Mouse (Mus musculus) left cerebral cortex, postnatal 4 days (tissue): Measurements from ENCODE around the gene Gm17545. TPM values are rescaled to one million over a fixed set of nuclear protein-coding genes. Genes with fewer than 3 reads are reported as not detected.
"Not testable (repeated sequence)": the region's sequence is repeated elsewhere in the genome, so short reads cannot be mapped to it uniquely, and the experiment has no call there.

ENCODE experiments used
- DNase-seq: peaks from one replicate; pipeline ENCODE4 v3.0.0-alpha.2; 2022
- intact Hi-C: fragments of 180-260 bp; cut with DNase I; formaldehyde crosslinking; loops from one replicate; pipeline ENCODE4 v1.15.1; 2025
- total RNA-seq, 2 experiments: library from RNA; stranded (reverse); gene quantifications; 2 replicates each; pipeline ENCODE4 v1.2.3; 2021

Gene Gm17545
- total RNA-seq, result not detected

DNA sequence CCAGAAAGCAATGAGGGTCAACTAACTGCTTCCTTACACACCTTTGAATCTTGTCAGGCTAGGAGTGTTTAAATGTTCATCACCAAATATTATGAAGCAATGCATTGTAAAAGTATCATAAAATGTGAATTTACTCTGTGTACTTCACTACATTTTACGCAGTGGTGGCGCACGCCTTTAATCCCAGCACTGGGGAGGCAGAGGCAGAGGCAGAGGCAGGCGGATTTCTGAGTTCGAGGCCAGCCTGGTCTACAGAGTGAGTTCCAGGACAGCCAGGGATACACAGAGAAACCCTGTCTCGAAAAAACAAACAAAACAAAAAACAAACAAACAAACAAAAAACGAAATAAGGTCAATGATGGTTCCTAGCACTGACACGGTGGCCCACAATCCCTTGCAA, at the start of gene Gm17545:
TSS of gene Gm17545 (plus strand) at position 301 of the 400 bp plus-strand sequence.
- DNase-seq, intact Hi-C loops: not testable (repeated sequence)

- intact Hi-C loops, result loop anchor here (10.0 kb wide), 1 partner anchor 171 kb away; no protein-coding TSS in a partner anchor
Observed at GRCm38 (mm10) chr9:22405414-22405813, 48.7 kb upstream of the Gm17545 start.

GRCm38 (mm10) chr9:22407633-22408032, 46.5 kb upstream of the Gm17545 start:
- not testable (repeated sequence) for DNase-seq
- intact Hi-C loops, result loop anchor here (10.0 kb wide), 1 partner anchor 173 kb away; no protein-coding TSS in a partner anchor

More at GRCm38 (mm10) chr9:22405414-22405813, 48.7 kb upstream of the Gm17545 start:
- DNase-seq, result no peak

DNA sequence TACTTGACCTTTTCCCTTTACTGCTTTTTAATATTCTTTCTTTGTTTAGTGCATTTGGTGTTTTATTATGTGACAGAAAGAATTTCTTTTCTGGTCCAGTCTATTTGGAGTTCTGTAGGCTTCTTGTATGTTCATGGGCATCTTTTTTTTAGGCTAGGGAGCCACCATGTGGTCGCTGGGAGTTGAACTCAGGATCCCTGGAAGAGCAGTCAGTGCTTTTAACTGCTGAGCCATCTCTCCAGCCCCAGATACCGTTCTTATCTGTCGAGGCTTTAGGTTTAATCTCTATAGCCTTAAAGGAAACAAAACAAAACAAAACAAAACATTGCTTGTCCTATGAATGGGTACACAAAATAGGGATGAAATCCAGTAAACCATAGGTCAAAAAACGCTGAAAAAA, 45.7 kb upstream of the Gm17545 start:
- intact Hi-C loops, result loop anchor here (10.0 kb wide), 1 partner anchor 174 kb away; no protein-coding TSS in a partner anchor
- not testable (repeated sequence) for DNase-seq

DNA sequence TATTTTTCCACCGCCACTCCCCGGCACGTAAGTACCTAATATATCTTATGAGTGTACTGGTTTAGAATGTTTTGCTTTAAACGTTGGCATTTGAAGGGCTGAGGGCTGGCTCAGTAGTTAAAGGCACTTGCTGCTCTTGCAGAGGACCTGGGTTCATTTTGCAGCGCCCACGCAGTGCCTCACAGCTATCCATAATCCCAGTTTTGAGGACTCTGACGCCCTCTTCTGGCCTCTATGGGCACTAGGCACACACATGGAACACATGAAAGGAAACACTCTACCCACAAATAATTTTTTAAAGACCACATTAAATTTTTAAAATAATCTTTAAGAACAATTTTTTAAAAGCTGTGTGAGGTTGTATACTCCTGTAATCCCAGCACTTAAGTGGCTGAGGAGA, 44.6 kb upstream of the Gm17545 start:
- no peak for DNase-seq
- intact Hi-C loops, result loop anchor here (10.0 kb wide), 1 partner anchor 175 kb away; no protein-coding TSS in a partner anchor

GRCm38 (mm10) chr9:22411002-22411857, 42.9 kb upstream of the Gm17545 start, which contains the start of gene 9530077C05Rik:
TSS of gene 9530077C05Rik (plus strand) at chr9:22411513.
- peak; percentile 98 for DNase-seq
- intact Hi-C loops, result no loop called here

- intact Hi-C loops, result no loop called here
- no peak for DNase-seq
Observed at GRCm38 (mm10) chr9:22416187-22416586, 37.9 kb upstream of the Gm17545 start.

DNA sequence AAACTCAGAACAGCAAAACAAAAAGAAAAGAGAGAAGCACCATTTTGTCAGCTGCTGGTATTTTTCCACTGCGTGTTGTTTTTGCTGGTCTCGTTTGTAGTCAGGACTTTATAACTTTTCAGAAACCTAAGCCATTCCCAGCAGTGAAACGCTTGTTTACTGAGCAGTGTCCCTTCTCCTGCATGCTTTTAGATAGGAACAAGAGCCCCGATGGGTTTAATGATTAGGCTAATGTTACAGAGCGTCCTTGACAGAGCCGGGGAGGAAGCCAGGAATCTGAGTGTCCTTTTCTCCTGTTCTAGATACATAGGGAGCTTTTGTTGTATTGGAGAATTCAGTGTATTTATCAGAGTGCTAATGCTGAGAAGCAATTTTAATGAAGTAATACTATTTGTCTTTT, 36.5 kb upstream of the Gm17545 start:
- intact Hi-C loops, result no loop called here
- no peak for DNase-seq

GRCm38 (mm10) chr9:22419877-22420276, 34.2 kb upstream of the Gm17545 start:
- intact Hi-C loops, result no loop called here
- no peak for DNase-seq

DNA sequence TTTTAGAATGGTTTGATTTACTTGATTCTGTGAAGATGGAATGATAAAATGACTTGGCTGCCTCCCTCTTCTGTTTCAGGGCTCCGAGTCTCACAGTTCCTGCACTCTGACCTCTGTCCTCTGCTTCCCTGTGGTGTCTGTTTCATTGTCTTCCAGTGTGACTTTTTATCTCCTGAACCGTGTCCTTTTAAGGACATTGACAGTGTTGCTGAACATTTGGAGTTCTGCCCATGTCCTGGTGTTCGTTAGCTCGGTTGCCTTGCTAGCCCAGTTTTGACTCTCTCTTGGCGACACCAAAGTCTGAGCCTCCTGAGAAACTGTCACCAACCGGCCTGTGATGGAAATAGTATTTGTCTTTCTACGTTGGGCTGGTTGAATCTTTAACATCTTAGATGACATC, 33.6 kb upstream of the Gm17545 start:
- intact Hi-C loops, result no loop called here
- peak; percentile 25 for DNase-seq

GRCm38 (mm10) chr9:22422559-22422958, 31.5 kb upstream of the Gm17545 start:
- no peak for DNase-seq

GRCm38 (mm10) chr9:22423507-22423906, 30.6 kb upstream of the Gm17545 start:
- no peak for DNase-seq
- intact Hi-C loops, result no loop called here

More at GRCm38 (mm10) chr9:22422559-22422958, 31.5 kb upstream of the Gm17545 start:
- intact Hi-C loops, result no loop called here

DNA sequence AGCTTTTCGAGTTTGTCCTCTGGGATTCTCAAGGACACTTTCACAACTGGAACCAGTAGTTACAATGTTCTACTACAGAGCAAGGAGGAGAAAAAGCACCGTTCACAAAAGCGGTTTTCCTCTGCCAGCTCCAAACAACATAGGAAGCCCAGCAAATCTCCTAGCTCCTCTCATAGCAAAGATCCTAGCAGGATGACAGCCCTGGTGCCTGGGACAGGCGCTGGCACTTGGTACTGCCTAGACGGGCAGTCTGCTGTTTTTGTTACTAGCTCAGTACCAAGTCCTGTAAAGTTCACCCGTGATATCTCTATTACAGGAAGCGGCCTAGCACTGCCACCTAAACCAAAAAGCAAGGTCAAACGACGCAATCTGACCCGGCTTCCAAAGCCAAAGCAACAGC, 29.9 kb upstream of the Gm17545 start:
- intact Hi-C loops, result no loop called here
- no peak for DNase-seq

GRCm38 (mm10) chr9:22424719-22425118, 29.4 kb upstream of the Gm17545 start:
- no peak for DNase-seq
- intact Hi-C loops, result no loop called here

- no peak for DNase-seq
- intact Hi-C loops, result no loop called here
Observed at GRCm38 (mm10) chr9:22428028-22428665, 25.9 kb upstream of the Gm17545 start.

DNA sequence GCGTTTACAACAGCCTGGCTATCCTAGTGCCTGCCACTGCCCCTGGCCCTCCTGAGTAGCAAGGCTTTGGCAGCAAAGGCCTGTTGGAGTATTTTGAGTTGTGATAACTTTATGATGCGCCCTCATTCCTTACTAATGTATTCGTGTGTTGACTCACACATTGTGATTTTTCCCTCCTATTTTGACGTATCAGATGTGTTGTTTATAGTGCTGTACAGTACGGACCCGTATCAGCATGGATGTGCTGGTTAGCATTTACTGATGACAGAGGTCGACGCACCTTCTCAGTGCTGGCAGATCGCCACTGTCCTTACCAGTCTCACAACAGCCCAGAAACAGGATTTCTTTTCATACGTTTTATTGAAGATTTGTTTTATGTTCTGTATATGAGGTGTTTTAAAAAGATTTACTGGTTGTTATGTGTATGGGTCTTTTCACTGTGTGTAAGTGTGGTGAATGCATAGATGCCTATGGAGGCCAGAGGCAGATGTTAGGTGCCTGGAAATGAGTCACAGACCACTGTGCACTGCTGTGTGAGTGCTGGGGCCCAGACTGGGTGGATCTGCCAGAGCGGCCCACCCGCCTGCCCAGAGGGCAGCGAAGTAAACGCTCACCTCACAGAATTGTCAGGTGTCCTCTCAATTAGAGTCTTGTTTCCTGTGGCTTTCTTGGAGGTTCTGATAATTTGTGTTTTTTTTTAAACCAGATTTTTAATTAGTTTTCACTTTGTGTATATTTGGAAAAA, 25.3 kb upstream of the Gm17545 start:
- intact Hi-C loops, result no loop called here
- DNase-seq, result no peak

GRCm38 (mm10) chr9:22429533-22430241, 24.4 kb upstream of the Gm17545 start:
- no peak for DNase-seq
- intact Hi-C loops, result no loop called here

DNA sequence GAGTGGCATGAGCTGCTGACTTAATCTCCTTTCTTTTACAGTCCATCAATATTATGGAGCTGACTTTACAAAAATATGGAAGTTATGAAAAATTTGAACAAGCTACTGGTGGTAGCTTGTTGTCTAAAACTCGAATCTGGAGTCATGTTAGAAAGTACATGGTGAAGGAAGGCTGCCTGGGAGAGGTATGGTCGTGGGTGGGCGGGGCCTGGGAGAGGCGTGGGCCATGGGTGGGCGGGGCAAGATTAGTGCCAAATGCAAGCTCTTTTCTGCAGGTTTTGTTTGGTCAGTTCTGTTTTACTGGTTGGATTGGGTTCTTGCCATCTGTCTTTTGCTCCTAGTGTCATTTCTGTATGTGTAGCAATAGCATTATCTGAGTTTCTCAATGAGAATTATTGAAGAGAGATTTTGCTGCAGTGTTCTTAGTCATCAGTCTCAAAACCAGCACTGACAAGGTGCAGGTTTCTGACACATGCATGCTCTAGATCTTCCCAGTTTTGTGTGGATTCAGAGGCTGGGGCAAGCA, 23.7 kb upstream of the Gm17545 start:
- intact Hi-C loops, result no loop called here
- no peak for DNase-seq

DNA sequence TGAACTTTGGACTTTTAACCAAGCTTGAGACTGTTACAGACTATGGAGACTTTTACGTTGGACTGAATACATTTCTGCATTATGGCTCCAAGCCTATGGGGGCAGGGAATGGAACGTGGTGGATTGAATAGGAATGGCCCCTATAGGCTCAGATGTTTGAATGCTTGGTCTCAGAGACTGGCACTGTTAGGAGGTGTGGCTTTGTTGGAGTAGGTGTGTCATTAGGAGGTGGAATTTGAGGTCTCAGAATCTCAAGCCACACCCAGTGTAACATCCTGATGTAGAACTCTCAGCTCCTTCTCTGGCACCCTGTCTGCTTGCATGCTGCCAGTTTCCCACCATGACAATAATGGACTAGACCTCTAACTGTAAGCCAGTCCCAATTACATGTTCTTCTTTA, 20.9 kb upstream of the Gm17545 start:
- no peak for DNase-seq
- intact Hi-C loops, result no loop called here

DNA sequence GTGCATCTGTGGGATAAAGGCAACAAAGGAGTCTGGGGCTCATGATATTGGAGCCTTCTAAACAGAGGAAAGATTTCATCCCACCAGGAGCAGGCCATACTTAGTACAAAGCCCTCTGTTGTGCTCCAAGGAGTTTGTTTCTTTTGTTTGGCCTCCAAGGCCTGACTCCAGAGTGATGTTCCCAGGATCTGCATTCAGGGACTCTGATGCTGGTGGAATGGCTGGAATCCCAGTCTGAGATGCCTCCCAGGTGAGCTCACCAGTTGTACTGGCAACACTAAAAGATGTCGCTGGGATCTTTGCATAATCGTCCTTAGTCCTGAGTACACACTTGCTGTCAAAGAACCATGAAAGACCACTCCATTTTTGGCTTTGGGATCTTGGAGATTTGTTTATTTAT, 20.0 kb upstream of the Gm17545 start:
- no peak for DNase-seq
- intact Hi-C loops, result no loop called here
